In the genomic region with DNA sequence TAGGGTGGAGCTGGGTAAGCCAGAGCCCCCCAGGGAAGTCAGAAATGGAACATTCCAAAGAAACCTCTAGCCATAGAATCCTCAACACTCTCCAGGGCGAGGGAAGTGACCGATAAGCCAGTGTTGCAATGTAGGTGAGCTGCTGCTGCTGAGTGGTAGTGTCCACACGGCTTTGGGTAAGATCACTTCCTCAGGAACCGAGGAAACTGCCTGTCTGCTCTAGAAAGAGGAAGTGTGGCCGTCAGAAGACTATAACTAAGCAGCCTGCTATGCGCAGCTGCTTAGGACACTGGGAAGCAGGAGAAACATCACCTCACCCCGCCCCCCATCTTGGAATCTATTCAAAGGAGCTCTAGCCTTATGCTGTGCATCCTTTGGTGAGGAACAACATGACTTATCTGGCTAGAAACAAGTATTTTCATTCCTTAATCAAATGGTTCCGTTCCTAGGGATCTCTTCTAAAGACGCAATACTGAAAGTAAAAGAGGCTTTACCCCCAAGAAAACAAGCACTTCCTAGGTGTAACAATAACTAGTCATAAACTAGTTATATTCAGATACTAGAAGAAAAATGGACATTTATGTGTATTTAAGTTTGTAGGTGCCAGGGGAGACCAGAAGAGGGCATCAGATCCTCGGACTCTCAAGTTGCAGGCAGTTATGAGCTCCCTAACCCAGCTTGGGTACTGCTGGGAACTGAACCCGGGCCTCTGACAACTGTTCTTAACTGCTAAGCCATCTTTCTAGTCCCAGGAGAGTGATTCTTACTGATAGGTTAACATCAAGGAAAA, we compare ENCODE assay signal across 9 mouse cellular contexts. TPM values are rescaled to one million over a fixed set of nuclear protein-coding genes. Genes with fewer than 3 reads are reported as not detected.
DNase-seq lines count a peak whose midpoint lies in the region; ATAC-seq and TF ChIP-seq lines count a peak whose summit lies in the region.
"Had no signal": no experiment of that assay in that cellular context is flagged by ENCODE, and none has a peak within 500 bp of the region (broad histone marks: within the 10 kb centered on the region; RNA-seq: fewer than 3 reads in every experiment).

No protein-coding gene starts in this region.

- no peak for DNase-seq in layer of hippocampus, adult 2 months (ENCODE audit: low spot score in 2 of 2)
- no peak for DNase-seq in layer of hippocampus, adult 8-10 months (ENCODE audit: low spot score in 2 of 2)
- DNase-seq in skeletal muscle tissue, adult 2 months (ENCODE audit: low read depth, low spot score) = peak; percentile 44
- DNase-seq in forebrain, embryonic 11.5 days (ENCODE audit: low spot score) = no peak
- no peak for DNase-seq in cerebellum, adult 9-11 months

- H3K9ac ChIP-seq in liver, embryonic 15.5 days = no peak overlapping the region
- H3K9ac ChIP-seq in forebrain, embryonic 11.5 days (ENCODE audit: low read length) = no peak overlapping the region

- no peaks in the 10 kb centered on the region for H3K27me3 ChIP-seq in liver, embryonic 15.5 days
- H3K27me3 ChIP-seq in forebrain, embryonic 11.5 days (ENCODE audit: control insufficient read depth, insufficient read depth, low read length) = no peaks in the 10 kb centered on the region

- peak overlapping the region; percentile 25; the same call in 1 of the 2 replicates for H3K4me2 ChIP-seq in liver, embryonic 15.5 days
- H3K4me2 ChIP-seq in forebrain, embryonic 11.5 days (ENCODE audit: low read depth, low read length, severe bottlenecking) = no peak overlapping the region

- no peak overlapping the region for H3K27ac ChIP-seq in layer of hippocampus, adult 2 months
- peak overlapping the region; percentile 5; the same call in 1 of the 2 replicates for H3K27ac ChIP-seq in liver, embryonic 15.5 days (replicated peaks)
- H3K27ac ChIP-seq in forebrain, embryonic 11.5 days (ENCODE audit: low read depth, low read length) = no peak overlapping the region

- TF ChIP-seq CTCF in layer of hippocampus, adult 2 months (conservative IDR thresholded peaks at IDR 0.05) = peak; percentile 28

- no peak overlapping the region for H3K4me3 ChIP-seq in layer of hippocampus, adult 2 months
- H3K4me3 ChIP-seq in liver, embryonic 15.5 days (replicated peaks) = no peak overlapping the region; the same call in 1 of the 2 replicates
- H3K4me3 ChIP-seq in forebrain, embryonic 11.5 days (ENCODE audit: low read depth, low read length) = no peak overlapping the region

- H3K9me3 ChIP-seq in liver, embryonic 15.5 days (replicated peaks) = no peaks in the 10 kb centered on the region
- H3K9me3 ChIP-seq in forebrain, embryonic 11.5 days (ENCODE audit: control insufficient read depth, low read length) = no peaks in the 10 kb centered on the region

- whole genome bisulfite sequencing in liver, embryonic 15.5 days (ENCODE audit: insufficient replicate concordance) = 38% methylated on average over 11 of the region's 11 CpGs
- WGBS in forebrain, embryonic 11.5 days = 90% methylated on average over 11 of the region's 11 CpGs

- ATAC-seq in common myeloid progenitor, adult 5-6 weeks (replicated peaks; ENCODE audit: low read depth, poor library complexity, severe bottlenecking) = peak; percentile 84
- ATAC-seq in liver, embryonic 15.5 days (ENCODE audit: insufficient read depth) = peak; percentile 40; the same call in 1 of the 2 replicates
- ATAC-seq in forebrain, embryonic 11.5 days (replicated peaks; ENCODE audit: low FRiP score) = no peak
- no peak for ATAC-seq in inflammation-experienced regulatory T-cells, adult 6 months
- ATAC-seq: midbrain, embryonic 16.5 days had no signal

- peaks cover 22% of the 10 kb centered on the region for H3K4me1 ChIP-seq in liver, embryonic 15.5 days (replicated peaks)
- no peaks in the 10 kb centered on the region for H3K4me1 ChIP-seq in forebrain, embryonic 11.5 days (replicated peaks; ENCODE audit: control insufficient read depth, insufficient read depth, low read length)

- 0 out of 2 replicates have a peak, but pooled peaks cover 2% of the 10 kb centered on the region for H3K36me3 ChIP-seq in liver, embryonic 15.5 days (replicated peaks)
- no peaks in the 10 kb centered on the region for H3K36me3 ChIP-seq in forebrain, embryonic 11.5 days (ENCODE audit: control insufficient read depth, insufficient read depth, low read length)

RNA-seq across cellular contexts. Expression of gene Slc23a2, which starts 50.3 kb away (rescaled TPM):
- total RNA-seq in layer of hippocampus, adult 2 months (2021) = 10 to 100 TPM; 93.1 to 96.0 TPM
- total RNA-seq in layer of hippocampus, adult 8-10 months (2022) = 100 to 1,000 TPM; 107 to 125 (median 113) TPM
- 8.2 and 22.5 TPM in 2 replicates for total RNA-seq in common myeloid progenitor, adult 5-6 weeks (2017)
- polyA plus RNA-seq in liver, embryonic 15.5 days (2015; fragmentation: Nextera tagmentation; extraction: Ambion mirVana) = 3.0 and 3.7 TPM in 2 replicates
- polyA plus RNA-seq in forebrain, embryonic 11.5 days (2014; fragmentation: Nextera tagmentation; extraction: Ambion mirVana) = 13.5 and 14.2 TPM in 2 replicates
- 10 to 100 TPM; 11.6 to 12.1 (median 11.8) TPM for polyA plus RNA-seq in inflammation-experienced regulatory T-cells, adult 6 months (2017; shearing (Covaris generic))

Comparison
In these comparisons a context has a peak if more than half of its experiments do, and no peak if none do; other contexts are left out.
1. ATAC-seq: peak in common myeloid progenitor, adult 5-6 weeks (single experiment) and liver, embryonic 15.5 days (single experiment); none in forebrain, embryonic 11.5 days (single experiment) and inflammation-experienced regulatory T-cells, adult 6 months (single experiment).